Mouse (Mus musculus): Measurements from ENCODE around the gene Fbln2.
A peak's percentile ranks its signal among the peaks of the same experiment; 100 is the strongest.

DNA sequence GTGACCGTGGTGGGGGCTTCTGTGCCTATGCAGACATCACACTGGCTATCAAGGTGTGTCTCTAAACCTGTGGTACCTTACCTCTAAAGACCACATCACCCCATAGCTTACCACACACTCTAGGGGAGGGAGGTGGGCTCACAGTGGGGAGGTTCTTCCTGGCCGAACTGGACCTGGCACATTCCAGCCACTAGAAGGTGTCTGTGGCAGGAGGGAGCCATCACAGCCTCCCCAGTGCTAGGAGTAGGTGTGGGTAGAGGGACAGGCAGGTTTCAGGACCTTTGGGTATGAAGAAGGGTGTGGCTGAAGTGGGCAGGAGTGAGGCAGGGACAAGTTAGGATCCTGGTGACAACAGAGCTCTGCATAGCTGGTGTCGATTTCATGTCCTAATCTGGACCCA is 44.4 kb upstream of the Fbln2 start:
- TF ChIP-seq POLR2A (IDR thresholded peaks at IDR 0.05; ENCODE audit: insufficient read depth, low read depth, low read length) (no peak), CTCF (IDR thresholded peaks at IDR 0.05) (peak; percentile 27; the same call in 1 of the 2 replicates), EP300 (IDR thresholded peaks at IDR 0.05; ENCODE audit: insufficient read depth, low read depth, low read length) (no peak)

All from heart, adult 2 months (tissue).